Mouse (Mus musculus): ENCODE data around the gene Fos. TPM values are rescaled to one million over a fixed set of nuclear protein-coding genes. Genes with fewer than 3 reads are reported as not detected.

The Fos gene
- total and polyA plus RNA-seq, 2 experiments = 0.65 to 1.2 TPM

DNA sequence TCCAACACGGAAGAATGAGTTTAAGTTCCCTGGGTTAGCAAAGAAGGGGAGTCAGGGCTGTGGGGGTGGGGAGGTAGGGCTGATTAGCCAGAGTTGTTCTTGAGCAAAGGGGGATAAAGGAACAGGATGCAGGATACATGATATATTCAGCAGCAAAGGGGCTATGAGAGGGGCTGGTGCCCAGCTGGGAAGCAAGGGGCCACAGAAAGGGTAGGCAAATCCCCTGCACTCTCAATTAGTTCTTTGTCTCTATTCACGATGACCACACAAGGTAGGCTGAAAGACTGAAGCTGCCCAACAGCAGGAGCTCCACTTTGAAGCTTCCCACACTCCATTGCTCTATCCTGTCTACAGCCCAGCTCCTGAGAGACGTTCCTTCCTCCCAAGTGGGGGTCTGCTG lies 39.8 kb upstream of the Fos start:
- WGBS = 73% methylated on average over 3 of the region's 3 CpGs

GRCm38 (mm10) chr12:85434526-85434925 lies 39.2 kb upstream of the Fos start:
- H3K4me1 ChIP-seq (ENCODE audit: control insufficient read depth, insufficient read depth, low read length) = peaks cover 2% of the 10 kb centered on the region; the same call in 1 of the 2 replicates
- WGBS = 88% methylated on average over 5 of the region's 5 CpGs
- H3K79me2 ChIP-seq (ENCODE audit: control insufficient read depth, insufficient read depth, low read length) = no peaks in the 10 kb centered on the region
- no peak overlapping the region for H3K9ac ChIP-seq (ENCODE audit: low read depth, low read length)
- H3K36me3 ChIP-seq (ENCODE audit: control insufficient read depth, insufficient read depth, low read length) = no peaks in the 10 kb centered on the region
- no peaks in the 10 kb centered on the region for H3K27me3 ChIP-seq (ENCODE audit: control insufficient read depth, insufficient read depth, low read length)
- H3K27ac ChIP-seq (replicated peaks; ENCODE audit: insufficient read depth, low read depth, low read length) = no peak overlapping the region
- H3K4me3 ChIP-seq (ENCODE audit: insufficient read depth, low read depth, low read length) = no peak overlapping the region
- TF ChIP-seq POLR2A (IDR thresholded peaks at IDR 0.05; ENCODE audit: extremely low read depth, insufficient read depth, low read length) = no peak
- TF ChIP-seq CTCF (IDR thresholded peaks at IDR 0.05; ENCODE audit: low read depth, low read length) = no peak
- no peak for DNase-seq (ENCODE audit: extremely low read depth, low read depth, low spot score)

More for the DNA sequence above, 39.8 kb upstream of the Fos start:
- no peaks in the 10 kb centered on the region for H3K27me3 ChIP-seq (ENCODE audit: control insufficient read depth, insufficient read depth, low read length)
- peaks cover 2% of the 10 kb centered on the region; the same call in 1 of the 2 replicates for H3K4me1 ChIP-seq (ENCODE audit: control insufficient read depth, insufficient read depth, low read length)
- H3K4me3 ChIP-seq (ENCODE audit: insufficient read depth, low read depth, low read length) = no peak overlapping the region
- TF ChIP-seq POLR2A (IDR thresholded peaks at IDR 0.05; ENCODE audit: extremely low read depth, insufficient read depth, low read length) (no peak), CTCF (IDR thresholded peaks at IDR 0.05; ENCODE audit: low read depth, low read length) (no peak)
- no peak overlapping the region for H3K9ac ChIP-seq (ENCODE audit: low read depth, low read length)
- H3K27ac ChIP-seq (replicated peaks; ENCODE audit: insufficient read depth, low read depth, low read length) = no peak overlapping the region
- H3K36me3 ChIP-seq (ENCODE audit: control insufficient read depth, insufficient read depth, low read length) = no peaks in the 10 kb centered on the region
- no peak for DNase-seq (ENCODE audit: extremely low read depth, low read depth, low spot score)
- H3K79me2 ChIP-seq (ENCODE audit: control insufficient read depth, insufficient read depth, low read length) = no peaks in the 10 kb centered on the region

GRCm38 (mm10) chr12:85436021-85436621 lies 37.6 kb upstream of the Fos start:
- no peaks in the 10 kb centered on the region for H3K27me3 ChIP-seq (ENCODE audit: control insufficient read depth, insufficient read depth, low read length)
- no peak overlapping the region for H3K27ac ChIP-seq (replicated peaks; ENCODE audit: insufficient read depth, low read depth, low read length)
- no peak overlapping the region for H3K4me3 ChIP-seq (ENCODE audit: insufficient read depth, low read depth, low read length)
- no peaks in the 10 kb centered on the region for H3K79me2 ChIP-seq (ENCODE audit: control insufficient read depth, insufficient read depth, low read length)
- WGBS = 77% methylated on average over 10 of the region's 10 CpGs
- H3K4me1 ChIP-seq (ENCODE audit: control insufficient read depth, insufficient read depth, low read length) = no peaks in the 10 kb centered on the region
- H3K9ac ChIP-seq (ENCODE audit: low read depth, low read length) = no peak overlapping the region
- no peak for TF ChIP-seq POLR2A (IDR thresholded peaks at IDR 0.05; ENCODE audit: extremely low read depth, insufficient read depth, low read length)
- TF ChIP-seq CTCF (IDR thresholded peaks at IDR 0.05; ENCODE audit: low read depth, low read length) = no peak
- no peaks in the 10 kb centered on the region for H3K36me3 ChIP-seq (ENCODE audit: control insufficient read depth, insufficient read depth, low read length)
- no peak for DNase-seq (ENCODE audit: extremely low read depth, low read depth, low spot score)

DNA sequence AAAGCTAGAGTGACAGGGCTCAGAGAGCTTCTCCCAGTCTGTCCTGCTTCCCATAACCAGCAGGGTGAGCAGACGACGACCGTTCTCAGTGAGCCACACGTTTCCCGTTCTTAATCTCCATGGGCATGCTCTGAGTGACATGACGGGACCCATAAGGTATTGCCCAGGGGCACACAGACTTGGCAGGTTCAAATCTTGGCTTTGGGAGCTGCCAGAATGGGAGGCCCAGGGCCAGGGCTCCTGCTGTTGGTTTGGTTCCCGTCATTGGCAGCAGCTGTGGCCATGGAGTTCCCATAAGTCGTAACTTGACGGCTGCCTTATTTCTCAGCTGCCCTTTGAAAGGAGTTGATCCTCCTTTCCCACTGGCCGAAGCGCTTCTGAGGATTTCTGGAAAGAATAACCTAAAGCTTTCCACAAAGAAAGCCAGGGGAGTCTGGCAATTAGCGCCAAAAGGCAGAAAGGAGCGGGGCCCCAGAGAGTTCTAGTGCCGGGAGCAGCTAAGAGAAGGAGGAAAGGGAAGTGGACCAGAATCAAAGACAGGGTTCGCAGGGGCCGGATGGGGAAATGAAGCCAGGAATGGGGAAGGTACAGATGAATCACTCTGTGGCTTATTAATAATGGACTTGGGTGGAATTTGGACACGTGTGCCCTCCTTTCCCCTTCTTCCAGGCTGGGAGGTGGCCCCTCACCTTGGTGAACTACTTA lies 36.4 kb upstream of the Fos start:
- Histone ChIP-seq H3K27me3 (ENCODE audit: control insufficient read depth, insufficient read depth, low read length) (no peaks in the 10 kb centered on the region), H3K27ac (replicated peaks; ENCODE audit: insufficient read depth, low read depth, low read length) (no peak overlapping the region), H3K4me1 (ENCODE audit: control insufficient read depth, insufficient read depth, low read length) (no peaks in the 10 kb centered on the region), H3K36me3 (ENCODE audit: control insufficient read depth, insufficient read depth, low read length) (no peaks in the 10 kb centered on the region), H3K4me3 (ENCODE audit: insufficient read depth, low read depth, low read length) (no peak overlapping the region), H3K9ac (ENCODE audit: low read depth, low read length) (no peak overlapping the region), H3K79me2 (ENCODE audit: control insufficient read depth, insufficient read depth, low read length) (no peaks in the 10 kb centered on the region)
- DNase-seq (ENCODE audit: extremely low read depth, low read depth, low spot score) = no peak
- TF ChIP-seq POLR2A (IDR thresholded peaks at IDR 0.05; ENCODE audit: extremely low read depth, insufficient read depth, low read length) (no peak), CTCF (IDR thresholded peaks at IDR 0.05; ENCODE audit: low read depth, low read length) (no peak)
- 71% methylated on average over 17 of the region's 17 CpGs for WGBS

DNA sequence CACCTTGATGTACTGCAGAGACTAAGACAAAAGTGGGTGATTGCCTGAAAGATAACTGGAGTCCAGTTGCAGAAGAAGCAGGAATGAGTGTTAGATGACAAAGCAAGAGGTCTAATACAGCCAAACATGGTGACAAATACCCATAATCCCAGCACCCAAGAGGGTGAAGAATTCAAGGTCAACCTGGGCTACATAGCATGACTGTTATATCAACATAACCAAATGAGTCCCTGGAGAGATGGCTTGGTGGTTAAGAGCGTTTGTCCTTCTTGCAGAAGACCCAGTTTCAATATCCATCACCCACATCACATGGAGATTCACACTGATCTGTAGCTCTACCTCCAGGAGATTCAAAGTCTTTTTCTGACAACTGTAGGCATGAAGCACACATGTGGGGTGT lies 30.2 kb upstream of the Fos start:
- Histone ChIP-seq H3K27ac (replicated peaks; ENCODE audit: insufficient read depth, low read depth, low read length) (no peak overlapping the region), H3K4me1 (ENCODE audit: control insufficient read depth, insufficient read depth, low read length) (peaks cover 3% of the 10 kb centered on the region), H3K27me3 (ENCODE audit: control insufficient read depth, insufficient read depth, low read length) (no peaks in the 10 kb centered on the region), H3K4me3 (ENCODE audit: insufficient read depth, low read depth, low read length) (no peak overlapping the region), H3K9ac (ENCODE audit: low read depth, low read length) (no peak overlapping the region), H3K79me2 (ENCODE audit: control insufficient read depth, insufficient read depth, low read length) (no peaks in the 10 kb centered on the region), H3K36me3 (ENCODE audit: control insufficient read depth, insufficient read depth, low read length) (no peaks in the 10 kb centered on the region)
- DNase-seq (ENCODE audit: extremely low read depth, low read depth, low spot score) = no peak
- TF ChIP-seq POLR2A (IDR thresholded peaks at IDR 0.05; ENCODE audit: extremely low read depth, insufficient read depth, low read length) (no peak), CTCF (IDR thresholded peaks at IDR 0.05; ENCODE audit: low read depth, low read length) (no peak)
- WGBS = 87% methylated on average over 1 of the region's 1 CpGs

DNA sequence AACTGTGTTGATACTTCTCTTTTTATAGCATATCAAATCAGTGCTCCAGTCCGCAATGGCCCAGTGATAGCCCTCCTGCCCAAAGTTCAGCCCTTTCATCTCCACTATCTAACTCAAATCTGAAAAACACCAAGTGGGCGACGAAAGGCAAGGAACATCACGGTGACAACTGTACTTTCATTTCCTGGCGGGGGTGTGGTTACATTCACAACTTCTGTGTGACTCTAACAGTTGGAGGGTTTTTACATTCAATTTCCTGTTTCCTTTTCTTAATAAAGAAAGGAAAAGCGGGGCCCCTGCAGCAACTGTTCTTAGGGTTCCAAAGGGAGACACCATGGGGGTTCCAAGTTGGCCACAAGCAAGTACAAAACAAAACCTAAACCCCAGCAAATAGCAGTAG lies 29.0 kb upstream of the Fos start:
- H3K4me3 ChIP-seq (ENCODE audit: insufficient read depth, low read depth, low read length) = peak overlapping the region; percentile 29; the same call in 1 of the 2 replicates
- TF ChIP-seq CTCF (IDR thresholded peaks at IDR 0.05; ENCODE audit: low read depth, low read length) (no peak), POLR2A (IDR thresholded peaks at IDR 0.05; ENCODE audit: extremely low read depth, insufficient read depth, low read length) (no peak)

More for the DNA sequence above, 29.0 kb upstream of the Fos start:
- no peaks in the 10 kb centered on the region for H3K36me3 ChIP-seq (ENCODE audit: control insufficient read depth, insufficient read depth, low read length)
- H3K4me1 ChIP-seq (ENCODE audit: control insufficient read depth, insufficient read depth, low read length) = peaks cover 3% of the 10 kb centered on the region
- no peak for DNase-seq (ENCODE audit: extremely low read depth, low read depth, low spot score)
- no peaks in the 10 kb centered on the region for H3K27me3 ChIP-seq (ENCODE audit: control insufficient read depth, insufficient read depth, low read length)
- WGBS = 53% methylated on average over 6 of the region's 6 CpGs
- H3K27ac ChIP-seq (replicated peaks; ENCODE audit: insufficient read depth, low read depth, low read length) = 0 out of 2 replicates have a peak overlapping the region, but pooled peaks have one; percentile 5
- H3K9ac ChIP-seq (ENCODE audit: low read depth, low read length) = peak overlapping the region; percentile 33; the same call in 1 of the 2 replicates
- no peaks in the 10 kb centered on the region for H3K79me2 ChIP-seq (ENCODE audit: control insufficient read depth, insufficient read depth, low read length)
